12 mouse cellular contexts compared by ENCODE assay signal in genomic region chr16:45830096-45830866, GRCm38 (mm10).
DNase-seq lines count a peak whose midpoint lies in the region; ATAC-seq and TF ChIP-seq lines count a peak whose summit lies in the region.
"Had no signal": no experiment of that assay in that cellular context is flagged by ENCODE, and none has a peak within 500 bp of the region (broad histone marks: within the 10 kb centered on the region; RNA-seq: fewer than 3 reads in every experiment).

No protein-coding gene starts in this region.

- H3K4me2 ChIP-seq in heart, embryonic 13.5 days: no peak overlapping the region
- no peak overlapping the region for H3K4me2 ChIP-seq in midbrain, embryonic 11.5 days
- no peak overlapping the region for H3K4me2 ChIP-seq in midbrain, postnatal 0 days (ENCODE audit: low read depth, low read length, poor library complexity, severe bottlenecking)
- H3K4me2 ChIP-seq in stomach, embryonic 14.5 days (replicated peaks; ENCODE audit: low read depth, low read length): no peak overlapping the region
- H3K4me2 ChIP-seq: liver, embryonic 13.5 days had no signal

- no peak for TF ChIP-seq POLR2A in embryonic fibroblast, embryonic 13.5 days (IDR thresholded peaks at IDR 0.05; ENCODE audit: low read depth, low read length)

- 0 out of 2 replicates have a peak overlapping the region, but pooled peaks have one; percentile 42 for H3K27ac ChIP-seq in heart, embryonic 13.5 days (replicated peaks)
- H3K27ac ChIP-seq in midbrain, embryonic 11.5 days (ENCODE audit: low read depth, low read length): no peak overlapping the region
- H3K27ac ChIP-seq in midbrain, postnatal 0 days (ENCODE audit: low read depth, low read length): no peak overlapping the region
- peak overlapping the region; percentile 14 for H3K27ac ChIP-seq in embryonic fibroblast, embryonic 13.5 days (ENCODE audit: insufficient read depth, low read length)
- peak overlapping the region; percentile 74; the same call in 1 of the 2 replicates for H3K27ac ChIP-seq in stomach, embryonic 14.5 days (ENCODE audit: low read length)
- no peak overlapping the region for H3K27ac ChIP-seq in hindbrain, embryonic 10.5 days
- H3K27ac ChIP-seq: liver, embryonic 13.5 days had no signal

- H3K27me3 ChIP-seq in heart, embryonic 13.5 days (replicated peaks): no peaks in the 10 kb centered on the region
- H3K27me3 ChIP-seq in midbrain, embryonic 11.5 days (ENCODE audit: control insufficient read depth, insufficient read depth, low read length): no peaks in the 10 kb centered on the region
- H3K27me3 ChIP-seq in midbrain, postnatal 0 days (ENCODE audit: insufficient read depth, low read length): no peaks in the 10 kb centered on the region
- no peaks in the 10 kb centered on the region for H3K27me3 ChIP-seq in stomach, embryonic 14.5 days (ENCODE audit: control insufficient read depth, insufficient read depth, low read length)
- no peaks in the 10 kb centered on the region for H3K27me3 ChIP-seq in hindbrain, embryonic 10.5 days (ENCODE audit: insufficient read depth, poor library complexity, severe bottlenecking)
- H3K27me3 ChIP-seq: liver, embryonic 13.5 days had no signal

- H3K4me3 ChIP-seq in heart, embryonic 13.5 days: no peak overlapping the region
- no peak overlapping the region for H3K4me3 ChIP-seq in midbrain, embryonic 11.5 days (ENCODE audit: low read depth, low read length)
- H3K4me3 ChIP-seq in midbrain, postnatal 0 days (ENCODE audit: low read depth, low read length): no peak overlapping the region
- no peak overlapping the region for H3K4me3 ChIP-seq in embryonic fibroblast, embryonic 13.5 days (ENCODE audit: insufficient read depth, low read length)
- H3K4me3 ChIP-seq in stomach, embryonic 14.5 days (ENCODE audit: low read depth, low read length): no peak overlapping the region
- no peak overlapping the region for H3K4me3 ChIP-seq in hindbrain, embryonic 10.5 days
- H3K4me3 ChIP-seq: liver, embryonic 13.5 days had no signal

- no peak for TF ChIP-seq CTCF in midbrain, postnatal 0 days (IDR thresholded peaks at IDR 0.05)
- TF ChIP-seq CTCF in embryonic fibroblast, embryonic 13.5 days (IDR thresholded peaks at IDR 0.05; ENCODE audit: borderline replicate concordance, insufficient read depth, low read length): no peak

- DNase-seq in heart, postnatal 4 days: no peak
- DNase-seq in midbrain, embryonic 11.5 days (ENCODE audit: low spot score, missing footprints): peak; percentile 87
- no peak for DNase-seq in midbrain, postnatal 0 days (ENCODE audit: low spot score)
- DNase-seq in hindbrain, embryonic 10.5 days (ENCODE audit: low spot score): no peak
- no peak for DNase-seq in ovary, postnatal 36 days (ENCODE audit: low spot score)
- DNase-seq: gastrocnemius, postnatal 25 days; kidney, adult 2 months; liver, embryonic 13.5 days had no signal

- ATAC-seq in heart, embryonic 13.5 days (ENCODE audit: extremely low read depth, insufficient number of reproducible peaks, low FRiP score, low TSS enrichment): no peak
- peak; percentile 79 for ATAC-seq in midbrain, embryonic 11.5 days (ENCODE audit: low FRiP score)
- ATAC-seq in midbrain, postnatal 0 days (ENCODE audit: low FRiP score): no peak
- peak; percentile 59; the same call in 1 of the 2 replicates for ATAC-seq in stomach, embryonic 14.5 days (ENCODE audit: insufficient number of reproducible peaks, insufficient read depth, low FRiP score, low read depth)
- ATAC-seq: forebrain, embryonic 16.5 days had no signal

- H3K9ac ChIP-seq in heart, embryonic 13.5 days: no peak overlapping the region
- H3K9ac ChIP-seq in midbrain, embryonic 11.5 days (ENCODE audit: low read length): no peak overlapping the region
- no peak overlapping the region for H3K9ac ChIP-seq in midbrain, postnatal 0 days (replicated peaks; ENCODE audit: low read length, poor library complexity, severe bottlenecking)
- H3K9ac ChIP-seq in stomach, embryonic 14.5 days (replicated peaks; ENCODE audit: low read depth, low read length): no peak overlapping the region; the same call in 1 of the 2 replicates
- H3K9ac ChIP-seq: liver, embryonic 13.5 days had no signal

- H3K9me3 ChIP-seq in heart, embryonic 13.5 days: no peaks in the 10 kb centered on the region
- H3K9me3 ChIP-seq in midbrain, embryonic 11.5 days (ENCODE audit: control insufficient read depth, low read length): no peaks in the 10 kb centered on the region
- H3K9me3 ChIP-seq in midbrain, postnatal 0 days (ENCODE audit: low read length): no peaks in the 10 kb centered on the region
- H3K9me3 ChIP-seq in stomach, embryonic 14.5 days (ENCODE audit: control insufficient read depth, low read depth, low read length): no peaks in the 10 kb centered on the region
- 0 out of 2 replicates have a peak, but pooled peaks cover 5% of the 10 kb centered on the region for H3K9me3 ChIP-seq in hindbrain, embryonic 10.5 days
- H3K9me3 ChIP-seq: liver, embryonic 13.5 days had no signal

- 77% methylated on average over 11 of the region's 11 CpGs for WGBS in heart, embryonic 13.5 days
- WGBS in midbrain, embryonic 11.5 days: 63% methylated on average over 11 of the region's 11 CpGs
- 74% methylated on average over 11 of the region's 11 CpGs for WGBS in midbrain, postnatal 0 days
- WGBS in stomach, embryonic 14.5 days: 28% methylated on average over 11 of the region's 11 CpGs
- WGBS in hindbrain, embryonic 10.5 days: 75% methylated on average over 11 of the region's 11 CpGs

- peaks cover 47% of the 10 kb centered on the region for H3K4me1 ChIP-seq in heart, embryonic 13.5 days
- H3K4me1 ChIP-seq in midbrain, embryonic 11.5 days (ENCODE audit: control insufficient read depth, insufficient read depth, low read length): peaks cover 3% of the 10 kb centered on the region; the same call in 1 of the 2 replicates
- no peaks in the 10 kb centered on the region for H3K4me1 ChIP-seq in midbrain, postnatal 0 days (ENCODE audit: insufficient read depth, low read length)
- peaks cover 21% of the 10 kb centered on the region for H3K4me1 ChIP-seq in embryonic fibroblast, embryonic 13.5 days (ENCODE audit: control insufficient read depth, insufficient read depth, low read length)
- H3K4me1 ChIP-seq in stomach, embryonic 14.5 days (ENCODE audit: control insufficient read depth, insufficient read depth, low read length): peaks cover 32% of the 10 kb centered on the region
- peaks cover 22% of the 10 kb centered on the region for H3K4me1 ChIP-seq in hindbrain, embryonic 10.5 days (replicated peaks)

- H3K36me3 ChIP-seq in heart, embryonic 13.5 days: peaks cover 34% of the 10 kb centered on the region
- H3K36me3 ChIP-seq in midbrain, embryonic 11.5 days (ENCODE audit: control insufficient read depth, insufficient read depth, low read length): peaks cover 3% of the 10 kb centered on the region; the same call in 1 of the 2 replicates
- no peaks in the 10 kb centered on the region for H3K36me3 ChIP-seq in midbrain, postnatal 0 days (ENCODE audit: insufficient read depth, low read length)
- peaks cover 6% of the 10 kb centered on the region; the same call in 1 of the 2 replicates for H3K36me3 ChIP-seq in stomach, embryonic 14.5 days (ENCODE audit: control insufficient read depth, insufficient read depth, low read length)
- peaks cover 16% of the 10 kb centered on the region for H3K36me3 ChIP-seq in hindbrain, embryonic 10.5 days

Comparison
In these comparisons a context has a peak if more than half of its experiments do, and no peak if none do; other contexts are left out.
1. ATAC-seq: peak in midbrain, embryonic 11.5 days (single experiment) and stomach, embryonic 14.5 days (single experiment); none in heart, embryonic 13.5 days (single experiment) and midbrain, postnatal 0 days (single experiment).
2. H3K27ac ChIP-seq: peak in heart, embryonic 13.5 days (single experiment), embryonic fibroblast, embryonic 13.5 days (single experiment) and stomach, embryonic 14.5 days (single experiment); none in midbrain, embryonic 11.5 days (single experiment), midbrain, postnatal 0 days (single experiment) and hindbrain, embryonic 10.5 days (single experiment).